Mouse (Mus musculus) MN1 (cell line): Measurements from ENCODE around the gene Hmgn5.

ENCODE experiments used
- DNase-seq: peaks from one replicate; pipeline ENCODE4 v3.0.0-alpha.2; 2016; ENCODE audit warnings: low spot score

The Hmgn5 gene

GRCm38 (mm10) chrX:109013283-109013682, at the start of gene Hmgn5:
TSS of gene Hmgn5 (minus strand) at chrX:109013404.
- DNase-seq: peak; percentile 92

DNA sequence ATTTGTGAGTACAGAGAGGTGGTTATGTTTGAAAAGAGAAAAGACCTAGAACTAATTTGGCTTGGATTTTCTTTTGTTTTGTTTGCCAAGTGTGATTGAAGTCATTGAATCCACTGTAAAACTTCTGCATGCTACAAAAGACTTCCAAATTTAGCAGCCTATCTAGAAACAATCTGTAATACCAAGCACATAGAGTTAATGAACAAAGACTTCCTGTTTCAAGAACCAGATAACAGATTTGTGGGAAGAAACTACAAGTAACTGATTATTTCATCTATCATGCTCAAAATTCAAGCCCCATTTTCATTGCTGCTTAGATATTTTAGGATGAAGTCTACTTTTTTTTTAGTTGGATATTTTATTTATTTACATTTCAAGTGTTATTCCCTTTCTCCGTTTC, 34.6 kb upstream of the Hmgn5 start:
- DNase-seq: no peak

DNA sequence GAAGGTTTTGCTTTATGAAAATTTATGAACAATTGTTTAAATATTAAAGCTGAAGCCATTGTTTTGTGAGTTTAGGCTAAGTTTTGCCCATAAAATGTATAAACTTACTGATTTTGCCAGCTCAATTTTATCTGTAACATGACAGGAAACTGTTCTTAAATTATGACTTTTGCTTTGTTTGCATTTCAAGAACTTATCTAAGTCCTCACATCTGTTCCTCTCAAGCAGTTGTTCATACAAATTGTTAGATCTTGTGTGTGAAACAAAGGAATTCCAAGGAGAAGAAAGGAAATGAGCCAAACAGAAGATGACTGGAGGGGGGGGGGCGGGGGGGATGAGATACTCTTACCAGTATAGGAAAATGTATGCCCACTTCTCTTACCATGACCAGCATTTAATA, 13.0 kb upstream of the Hmgn5 start:
- DNase-seq: no peak

DNA sequence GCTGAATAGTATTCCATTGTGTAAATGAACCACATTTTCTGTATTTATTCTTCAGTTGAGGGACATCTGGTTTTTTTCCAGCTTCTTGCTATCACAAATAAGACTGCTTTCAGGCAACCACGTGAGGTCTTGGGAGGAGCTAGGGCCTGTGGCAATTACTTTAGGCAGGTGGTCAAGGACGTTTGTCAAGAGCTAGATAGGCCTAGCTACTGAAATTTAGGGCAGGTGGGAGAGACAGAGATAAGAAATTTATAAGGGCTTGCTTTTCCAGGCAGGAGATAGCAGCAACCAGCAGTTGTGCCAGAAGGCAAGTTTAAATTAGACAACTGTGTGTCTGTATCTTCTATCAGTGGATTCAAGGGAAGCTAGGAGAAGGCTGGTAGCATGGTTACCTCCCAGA, 7.7 kb upstream of the Hmgn5 start:
- no peak for DNase-seq

GRCm38 (mm10) chrX:109014166-109014565, 962 bp upstream of the Hmgn5 start:
- peak; percentile 19 for DNase-seq

- DNase-seq: peak; percentile 53
Measured at GRCm38 (mm10) chrX:109013686-109014085, 482 bp upstream of the Hmgn5 start.

DNA sequence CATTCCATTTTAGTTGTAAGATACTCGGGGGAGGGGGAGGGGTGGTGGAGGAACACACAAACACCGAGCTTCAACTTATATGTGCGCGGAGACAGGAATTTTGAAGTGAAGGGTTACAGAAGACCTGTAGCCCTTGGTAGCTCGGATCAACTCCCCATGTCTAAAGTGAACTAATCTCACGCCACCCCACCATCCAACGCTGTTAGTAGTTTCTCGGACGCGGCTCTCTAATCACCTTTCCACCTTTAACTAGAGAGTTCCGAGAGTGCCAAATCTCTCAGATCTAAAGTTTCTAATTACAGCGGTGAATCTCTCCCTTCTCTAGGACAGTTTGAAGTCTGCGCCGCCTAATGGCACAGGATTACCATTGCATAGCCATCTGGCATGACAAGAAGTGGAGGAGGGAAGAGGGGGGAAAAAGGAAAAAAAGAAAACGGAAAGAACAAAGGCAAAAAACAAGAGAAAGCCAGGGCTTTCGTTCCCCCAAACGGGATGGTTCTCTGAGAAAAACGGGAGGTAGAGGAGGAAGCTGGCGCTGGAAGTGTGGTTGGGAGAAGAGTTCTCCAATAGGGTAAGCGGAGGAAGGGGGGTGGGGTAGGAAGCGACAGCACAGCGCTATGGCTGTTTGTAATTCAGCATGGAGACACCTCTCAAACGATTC, 703 bp downstream of the Hmgn5 start:
- DNase-seq: peak; percentile 66

- peak; percentile 11 for DNase-seq
Measured at GRCm38 (mm10) chrX:109011611-109012185, 1.5 kb downstream of the Hmgn5 start.

DNA sequence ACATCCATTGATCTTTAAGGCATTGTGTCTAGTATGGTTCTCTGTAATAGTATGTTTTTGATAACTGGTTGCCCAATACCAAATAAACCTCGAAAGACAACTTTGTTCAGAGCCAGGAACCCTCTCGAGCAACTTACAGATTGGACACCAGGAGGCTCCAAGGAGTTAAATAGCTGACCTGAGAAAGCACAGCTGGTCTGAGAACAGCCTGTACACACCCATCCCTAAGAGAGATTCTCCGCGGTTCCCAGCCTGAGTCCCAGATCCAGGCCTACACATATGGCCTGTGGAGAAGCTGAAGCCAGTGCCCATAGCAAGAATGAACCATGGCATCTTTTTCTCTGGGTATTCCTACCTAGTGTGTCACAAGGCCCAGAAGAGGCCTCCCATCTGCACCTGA, 11.9 kb downstream of the Hmgn5 start:
- DNase-seq: no peak
